Mouse (Mus musculus) limb, embryonic 15.5 days (tissue): ENCODE data around the gene Rpl15. TPM values are rescaled to one million over a fixed set of nuclear protein-coding genes. Genes with fewer than 3 reads are reported as not detected.
A peak's percentile ranks its signal among the peaks of the same experiment; 100 is the strongest.

Experiments
- ATAC-seq: fragments of 200-750 bp; cut with Nextera tagmentation; 2 replicates; pipeline ENCODE4 v1.8.0; 2017; ENCODE audit warnings: low read depth, moderate TSS enrichment; ENCODE audit not compliant: insufficient number of reproducible peaks, low FRiP score, low TSS enrichment
- H3K27ac ChIP-seq: fragments of 300-500 bp; sonication (generic); 2 replicates; pipeline ENCODE4 v1.5.1; 2015; ENCODE audit warnings: moderate library complexity, mild to moderate bottlenecking, inconsistent platforms
- H3K27me3 ChIP-seq: fragments of 300-500 bp; sonication (generic); 2 replicates; pipeline ENCODE4 v1.6.1; 2015; ENCODE audit warnings: inconsistent platforms
- H3K36me3 ChIP-seq: fragments of 300-500 bp; sonication (generic); 2 replicates; pipeline ENCODE4 v1.6.1; 2015; ENCODE audit warnings: inconsistent platforms
- H3K4me1 ChIP-seq: fragments of 300-500 bp; sonication (generic); 2 replicates; pipeline ENCODE4 v1.6.1; 2015; ENCODE audit warnings: inconsistent platforms
- H3K4me2 ChIP-seq: fragments of 300-500 bp; sonication (generic); 2 replicates; pipeline ENCODE4 v1.6.1; 2015; ENCODE audit warnings: mild to moderate bottlenecking, inconsistent platforms
- H3K4me3 ChIP-seq: fragments of 300-500 bp; sonication (generic); 2 replicates; pipeline ENCODE4 v1.5.1; 2015; ENCODE audit warnings: mild to moderate bottlenecking, inconsistent platforms
- H3K9ac ChIP-seq: fragments of 300-500 bp; sonication (generic); 2 replicates; pipeline ENCODE4 v1.6.1; 2015; ENCODE audit warnings: inconsistent platforms
- H3K9me3 ChIP-seq: fragments of 300-500 bp; sonication (generic); 2 replicates; pipeline ENCODE4 v1.6.1; 2016; ENCODE audit warnings: inconsistent platforms
- WGBS: fragments of 180-500 bp; shearing (Covaris S2); methylation state at CpG from one replicate; pipeline ENCODE4 v1.1.7; 2015; 5-methylcytosine and 5-hydroxymethylcytosine counted together
- polyA plus RNA-seq: library from polyadenylated mRNA; unstranded; fragments of >200 nt; fragmentation: Nextera tagmentation; extraction: Ambion mirVana; gene quantifications from 2 replicates; pipeline ENCODE4 v1.2.1, GENCODE M21; 2015

The Rpl15 gene
- 314 and 405 TPM in 2 replicates for polyA plus RNA-seq

DNA sequence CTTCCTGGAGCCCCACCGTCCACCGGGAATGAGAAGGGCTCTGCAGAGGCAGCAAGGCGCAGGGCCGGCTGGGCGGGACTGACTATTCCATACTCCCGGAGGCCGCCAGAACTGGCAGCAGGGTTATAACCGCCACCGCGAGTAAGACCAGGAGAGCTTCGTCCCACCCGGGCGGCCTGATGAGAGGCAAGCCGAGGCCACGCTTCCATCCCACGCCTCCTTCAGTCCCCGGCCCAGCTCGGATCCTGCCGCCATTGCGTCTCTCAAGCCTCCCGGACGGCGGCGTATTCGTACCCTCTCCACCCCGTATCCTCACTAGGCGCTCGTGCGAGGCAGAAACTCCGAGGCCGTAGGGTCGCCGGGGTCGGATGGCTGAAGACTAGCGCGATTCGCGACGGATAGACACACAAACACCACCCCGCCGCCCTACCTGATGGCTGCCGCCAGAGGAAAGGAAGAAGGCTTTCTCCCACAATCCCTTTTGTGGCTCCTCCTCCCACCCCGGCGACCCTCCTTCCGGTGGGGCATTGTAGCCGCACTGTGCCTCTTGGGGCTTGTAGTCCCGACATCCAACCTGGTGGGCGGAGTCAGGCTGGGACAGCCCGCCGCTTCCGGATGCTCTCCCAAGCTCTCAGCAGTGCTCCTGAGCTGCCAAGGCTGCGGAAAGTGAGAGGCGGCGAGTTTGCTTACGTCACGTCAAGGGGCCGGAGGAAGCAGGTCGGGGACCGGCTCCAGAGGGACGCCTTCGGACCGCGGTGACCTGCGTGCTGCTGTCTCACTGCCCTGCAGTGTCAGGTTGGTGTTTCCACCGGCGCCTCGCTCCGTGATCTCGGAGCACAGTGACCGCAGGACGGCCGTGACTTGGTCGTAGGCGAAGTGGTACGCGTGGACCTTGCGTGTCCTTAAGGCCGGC lies at the start of gene Rpl15, which contains the start of gene Nkiras1:
Gene Rpl15 (minus strand): TSS at position 863 of the 913 bp plus-strand sequence.
Gene Nkiras1 (plus strand): TSS at position 608 of the 913 bp plus-strand sequence.
- no peaks in the 10 kb centered on the region for H3K9me3 ChIP-seq
- H3K27ac ChIP-seq = peak within 1 kb of the TSS; percentile 90
- H3K4me3 ChIP-seq = peak within 1 kb of the TSS; percentile 78
- H3K36me3 ChIP-seq = peaks cover 21% of the 10 kb centered on the region
- no peaks in the 10 kb centered on the region for H3K27me3 ChIP-seq
- H3K4me1 ChIP-seq = peaks cover 11% of the 10 kb centered on the region
- WGBS = under 1% methylated on average over 78 of the region's 78 CpGs
- ATAC-seq = peak; percentile 100
- H3K4me2 ChIP-seq = peak within 1 kb of the TSS; percentile 67
- H3K9ac ChIP-seq = peak within 1 kb of the TSS; percentile 88

GRCm38 (mm10) chr14:18317457-18318411 lies 46.5 kb upstream of the Rpl15 start:
- no peak overlapping the region for H3K27ac ChIP-seq
- H3K9me3 ChIP-seq = no peaks in the 10 kb centered on the region
- no peaks in the 10 kb centered on the region for H3K4me1 ChIP-seq
- H3K4me2 ChIP-seq = no peak overlapping the region
- H3K36me3 ChIP-seq = no peaks in the 10 kb centered on the region
- ATAC-seq = no peak
- 67% methylated on average over 11 of the region's 11 CpGs for WGBS
- H3K9ac ChIP-seq = no peak overlapping the region
- no peaks in the 10 kb centered on the region for H3K27me3 ChIP-seq
- no peak overlapping the region for H3K4me3 ChIP-seq

DNA sequence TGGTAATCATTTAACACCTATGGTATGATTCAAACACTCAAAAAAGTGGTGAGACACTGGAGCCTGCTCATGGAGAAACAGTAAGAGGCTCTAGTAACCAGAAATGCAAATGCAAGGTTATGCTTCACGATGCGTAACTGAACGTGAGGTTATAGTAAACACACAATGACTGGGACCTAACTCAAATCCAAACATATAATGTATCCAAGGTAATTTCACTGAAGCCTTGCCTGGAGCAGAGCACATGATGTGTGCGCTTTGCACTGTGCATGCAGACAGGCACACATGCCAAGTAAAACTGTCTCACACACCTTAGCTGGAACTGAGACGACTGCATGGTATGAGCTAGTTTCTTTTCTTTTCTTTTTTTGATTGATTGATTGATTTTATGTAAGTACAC lies 33.0 kb upstream of the Rpl15 start:
- no peak overlapping the region for H3K4me2 ChIP-seq
- 0 out of 2 replicates have a peak, but pooled peaks cover 2% of the 10 kb centered on the region for H3K4me1 ChIP-seq
- 0 out of 2 replicates have a peak, but pooled peaks cover 6% of the 10 kb centered on the region for H3K36me3 ChIP-seq
- H3K9me3 ChIP-seq = no peaks in the 10 kb centered on the region
- no peak overlapping the region for H3K4me3 ChIP-seq
- WGBS = 91% methylated on average over 5 of the region's 5 CpGs
- H3K9ac ChIP-seq = no peak overlapping the region
- ATAC-seq = no peak
- no peak overlapping the region for H3K27ac ChIP-seq
- no peaks in the 10 kb centered on the region for H3K27me3 ChIP-seq

DNA sequence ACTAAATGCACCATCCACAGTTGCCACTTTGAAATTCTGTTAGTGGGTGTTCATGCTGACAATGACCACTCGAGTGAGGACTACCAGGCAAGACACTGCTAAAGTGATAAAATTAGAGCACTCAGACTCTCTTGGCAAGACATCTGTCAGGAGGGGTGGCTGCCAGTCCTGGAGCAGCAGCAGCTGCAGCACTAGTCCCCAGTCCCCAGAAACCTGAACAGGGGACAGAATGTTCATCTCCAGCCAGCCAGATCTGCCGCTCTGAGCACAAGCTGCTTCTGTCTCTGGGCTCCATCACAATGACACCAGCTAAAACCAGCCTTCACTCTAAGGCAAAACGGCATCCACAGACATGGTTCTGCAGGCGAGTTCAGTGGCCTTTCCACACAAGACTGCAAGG lies 32.1 kb upstream of the Rpl15 start:
- Histone ChIP-seq H3K4me1 (0 out of 2 replicates have a peak, but pooled peaks cover 2% of the 10 kb centered on the region), H3K4me2 (no peak overlapping the region), H3K9ac (no peak overlapping the region), H3K9me3 (no peaks in the 10 kb centered on the region), H3K4me3 (no peak overlapping the region), H3K27ac (no peak overlapping the region), H3K36me3 (0 out of 2 replicates have a peak, but pooled peaks cover 6% of the 10 kb centered on the region), H3K27me3 (no peaks in the 10 kb centered on the region)
- ATAC-seq = no peak
- 69% methylated on average over 4 of the region's 4 CpGs for WGBS

GRCm38 (mm10) chr14:18302750-18303149 lies 31.6 kb upstream of the Rpl15 start:
- Histone ChIP-seq H3K4me3 (no peak overlapping the region), H3K4me1 (0 out of 2 replicates have a peak, but pooled peaks cover 2% of the 10 kb centered on the region), H3K9ac (no peak overlapping the region), H3K27ac (no peak overlapping the region), H3K27me3 (no peaks in the 10 kb centered on the region), H3K9me3 (no peaks in the 10 kb centered on the region), H3K36me3 (0 out of 2 replicates have a peak, but pooled peaks cover 6% of the 10 kb centered on the region), H3K4me2 (no peak overlapping the region)
- ATAC-seq = no peak
- WGBS = 62% methylated on average over 3 of the region's 3 CpGs

- H3K27me3 ChIP-seq = no peaks in the 10 kb centered on the region
- WGBS = 74% methylated on average over 3 of the region's 3 CpGs
- H3K4me1 ChIP-seq = 0 out of 2 replicates have a peak, but pooled peaks cover 2% of the 10 kb centered on the region
- H3K9ac ChIP-seq = no peak overlapping the region
- no peak overlapping the region for H3K4me2 ChIP-seq
- no peaks in the 10 kb centered on the region for H3K9me3 ChIP-seq
- no peak overlapping the region for H3K27ac ChIP-seq
- no peak for ATAC-seq
- no peak overlapping the region for H3K4me3 ChIP-seq
- H3K36me3 ChIP-seq = 0 out of 2 replicates have a peak, but pooled peaks cover 6% of the 10 kb centered on the region
Measured at GRCm38 (mm10) chr14:18301591-18301990, 30.4 kb upstream of the Rpl15 start.

DNA sequence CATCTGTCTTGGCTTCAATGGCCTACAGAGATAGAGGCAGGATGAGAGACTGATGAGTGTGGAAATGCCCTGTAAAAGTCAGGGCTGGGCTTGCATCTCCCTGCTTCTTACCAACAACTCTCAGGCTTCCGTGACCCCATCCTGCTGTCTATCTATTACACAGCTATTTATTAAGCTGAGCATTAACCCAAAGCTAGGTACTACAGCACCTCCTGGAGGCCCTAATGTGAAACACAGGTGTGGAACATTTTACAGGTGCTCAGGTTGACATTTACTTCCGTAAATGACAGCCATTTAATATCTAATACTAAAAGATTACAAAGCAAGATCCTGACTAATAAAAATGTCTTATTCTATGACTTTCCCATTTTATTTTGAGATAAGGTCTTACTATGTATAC lies 29.5 kb upstream of the Rpl15 start:
- Histone ChIP-seq H3K4me3 (no peak overlapping the region), H3K9ac (no peak overlapping the region), H3K4me2 (no peak overlapping the region), H3K27ac (no peak overlapping the region), H3K9me3 (no peaks in the 10 kb centered on the region), H3K36me3 (0 out of 2 replicates have a peak, but pooled peaks cover 2% of the 10 kb centered on the region), H3K27me3 (no peaks in the 10 kb centered on the region), H3K4me1 (0 out of 2 replicates have a peak, but pooled peaks cover 2% of the 10 kb centered on the region)
- 93% methylated on average over 2 of the region's 2 CpGs for WGBS
- ATAC-seq = no peak

DNA sequence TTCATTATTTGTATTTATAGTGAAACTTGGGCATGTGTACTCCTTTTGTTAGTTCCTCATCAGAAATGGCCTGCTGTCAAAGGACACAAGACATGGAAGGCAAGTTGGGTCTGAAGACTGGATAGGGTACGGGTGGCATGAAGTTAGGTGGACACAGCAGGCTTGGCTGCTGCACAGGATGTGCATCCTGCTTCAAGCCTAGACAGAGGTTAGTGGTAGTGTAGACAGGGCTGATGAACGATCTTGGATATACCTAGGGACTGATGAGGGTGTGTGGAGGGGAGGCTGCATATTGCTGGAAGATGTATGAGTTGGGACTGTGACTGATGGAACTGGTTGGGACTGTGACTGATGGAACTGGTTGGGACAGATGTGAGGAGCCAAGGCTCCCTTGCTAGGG lies 27.7 kb upstream of the Rpl15 start:
- no peak for ATAC-seq
- no peak overlapping the region for H3K4me3 ChIP-seq
- H3K9ac ChIP-seq = no peak overlapping the region
- no peaks in the 10 kb centered on the region for H3K9me3 ChIP-seq
- 87% methylated on average over 2 of the region's 2 CpGs for WGBS
- no peak overlapping the region for H3K27ac ChIP-seq
- no peaks in the 10 kb centered on the region for H3K27me3 ChIP-seq
- 0 out of 2 replicates have a peak, but pooled peaks cover 2% of the 10 kb centered on the region for H3K4me1 ChIP-seq
- no peak overlapping the region for H3K4me2 ChIP-seq
- H3K36me3 ChIP-seq = no peaks in the 10 kb centered on the region

DNA sequence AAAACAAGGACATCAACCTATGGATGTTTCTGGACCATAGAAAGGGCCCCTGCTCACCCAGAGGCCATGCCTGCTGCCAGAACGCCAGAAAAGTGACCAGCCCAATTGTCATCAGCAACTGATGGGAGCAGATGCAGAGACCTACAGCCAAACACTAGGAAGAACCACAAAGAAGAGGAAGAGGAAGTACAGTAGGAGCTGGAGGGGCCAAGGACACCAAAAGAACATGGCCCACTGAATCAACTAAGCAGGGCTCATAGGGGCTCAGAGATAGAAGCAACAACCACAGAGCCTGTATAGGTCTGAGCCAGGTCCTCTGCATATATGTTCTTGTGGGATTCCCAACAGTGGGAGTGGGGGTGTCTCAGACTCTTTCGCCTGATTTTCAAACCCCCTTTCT lies 26.2 kb upstream of the Rpl15 start:
- H3K36me3 ChIP-seq = no peaks in the 10 kb centered on the region
- 79% methylated on average over 2 of the region's 2 CpGs for WGBS
- H3K27ac ChIP-seq = no peak overlapping the region
- 0 out of 2 replicates have a peak, but pooled peaks cover 2% of the 10 kb centered on the region for H3K4me1 ChIP-seq
- H3K9ac ChIP-seq = no peak overlapping the region
- H3K4me2 ChIP-seq = no peak overlapping the region
- no peaks in the 10 kb centered on the region for H3K9me3 ChIP-seq
- H3K27me3 ChIP-seq = no peaks in the 10 kb centered on the region
- no peak for ATAC-seq
- no peak overlapping the region for H3K4me3 ChIP-seq

DNA sequence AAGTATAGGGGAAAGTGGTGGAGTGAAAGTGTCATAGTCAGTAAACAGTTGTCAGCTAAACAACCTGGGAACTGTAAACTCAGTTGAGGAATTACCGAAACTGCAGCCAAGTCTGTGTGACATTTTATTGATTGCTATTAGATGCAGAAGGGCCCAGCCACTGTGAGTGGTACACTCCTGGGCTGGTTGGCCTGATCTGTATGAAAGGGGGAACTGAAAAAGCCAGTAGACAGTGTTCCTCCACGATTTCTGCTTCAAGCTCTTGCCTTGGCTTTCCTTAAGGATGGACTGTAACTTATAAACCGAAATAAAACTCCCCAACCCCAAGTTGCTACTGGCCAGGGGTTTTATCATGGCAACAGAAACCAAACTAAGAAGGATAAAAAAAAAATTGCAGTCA lies 21.4 kb upstream of the Rpl15 start:
- H3K4me3 ChIP-seq = no peak overlapping the region
- no peaks in the 10 kb centered on the region for H3K27me3 ChIP-seq
- ATAC-seq = no peak
- WGBS = 75% methylated on average over 3 of the region's 3 CpGs
- H3K4me2 ChIP-seq = no peak overlapping the region
- no peak overlapping the region for H3K9ac ChIP-seq
- no peaks in the 10 kb centered on the region for H3K9me3 ChIP-seq
- no peak overlapping the region for H3K27ac ChIP-seq
- no peaks in the 10 kb centered on the region for H3K36me3 ChIP-seq
- H3K4me1 ChIP-seq = peaks cover 10% of the 10 kb centered on the region; the same call in 1 of the 2 replicates

- no peak for ATAC-seq
- H3K4me3 ChIP-seq = no peak overlapping the region
- no peak overlapping the region for H3K4me2 ChIP-seq
- H3K36me3 ChIP-seq = no peaks in the 10 kb centered on the region
- WGBS = 85% methylated on average over 3 of the region's 3 CpGs
- no peak overlapping the region for H3K27ac ChIP-seq
- H3K4me1 ChIP-seq = peaks cover 10% of the 10 kb centered on the region; the same call in 1 of the 2 replicates
- no peaks in the 10 kb centered on the region for H3K27me3 ChIP-seq
- no peak overlapping the region for H3K9ac ChIP-seq
- no peaks in the 10 kb centered on the region for H3K9me3 ChIP-seq
Measured at GRCm38 (mm10) chr14:18292111-18292510, 20.9 kb upstream of the Rpl15 start.
